Mouse (Mus musculus) small intestine, adult 2 months (tissue): ENCODE data around the gene Fam114a2. TPM values are rescaled to one million over a fixed set of nuclear protein-coding genes. Genes with fewer than 3 reads are reported as not detected.

Experiments
- H3K27ac ChIP-seq: fragments of 200-500 bp; 2 replicates; pipeline ENCODE4 v1.5.1; 2012; ENCODE audit warnings: low read depth, low read length, control low read depth, inconsistent platforms; ENCODE audit not compliant: insufficient read depth
- H3K27me3 ChIP-seq: fragments of 200-500 bp; 2 replicates; pipeline ENCODE4 v1.6.1; 2012; ENCODE audit warnings: mild to moderate bottlenecking, moderate library complexity, low read length, inconsistent platforms; ENCODE audit not compliant: control insufficient read depth, insufficient read depth
- H3K36me3 ChIP-seq: fragments of 200-500 bp; 2 replicates; pipeline ENCODE4 v1.6.1; 2012; ENCODE audit warnings: mild to moderate bottlenecking, low read length, control low read depth, inconsistent platforms; ENCODE audit not compliant: control insufficient read depth, insufficient read depth
- H3K4me1 ChIP-seq: fragments of 200-500 bp; 2 replicates; pipeline ENCODE4 v1.6.1; 2012; ENCODE audit warnings: low read length, inconsistent platforms, mixed read lengths; ENCODE audit not compliant: control insufficient read depth, insufficient read depth, insufficient read length
- H3K4me3 ChIP-seq: fragments of 200-500 bp; 2 replicates; pipeline ENCODE4 v1.5.1; 2012; ENCODE audit warnings: low read depth, mild to moderate bottlenecking, control low read depth, inconsistent platforms, low read length, moderate library complexity
- CTCF ChIP-seq: fragments of 200-500 bp; IDR thresholded peaks from 2 replicates; pipeline ENCODE4 v1.5.1; 2012; ENCODE audit warnings: low read depth, mild to moderate bottlenecking, control low read depth, inconsistent platforms, low read length, moderate library complexity, mixed read lengths; ENCODE audit not compliant: insufficient replicate concordance, insufficient read length; ENCODE audit errors: extremely low read depth
- POLR2A ChIP-seq: fragments of 200-500 bp; IDR thresholded peaks from 2 replicates; pipeline ENCODE4 v1.6.1; 2012; ENCODE audit warnings: low read depth, mild to moderate bottlenecking, control low read depth, inconsistent platforms, low read length, moderate library complexity
- WGBS: fragments of 180-500 bp; shearing (Covaris S2); methylation state at CpG from one replicate; pipeline ENCODE4 v1.1.7; 2018; 5-methylcytosine and 5-hydroxymethylcytosine counted together
- polyA plus RNA-seq: library from polyadenylated mRNA; depleted of rRNA; stranded (reverse); fragments of >200 nt; gene quantifications from 2 replicates; pipeline ENCODE4 v1.2.3, GENCODE M21; 2012

Fam114a2 gene
- polyA plus RNA-seq, 1 experiment, result 31.3 TPM

DNA sequence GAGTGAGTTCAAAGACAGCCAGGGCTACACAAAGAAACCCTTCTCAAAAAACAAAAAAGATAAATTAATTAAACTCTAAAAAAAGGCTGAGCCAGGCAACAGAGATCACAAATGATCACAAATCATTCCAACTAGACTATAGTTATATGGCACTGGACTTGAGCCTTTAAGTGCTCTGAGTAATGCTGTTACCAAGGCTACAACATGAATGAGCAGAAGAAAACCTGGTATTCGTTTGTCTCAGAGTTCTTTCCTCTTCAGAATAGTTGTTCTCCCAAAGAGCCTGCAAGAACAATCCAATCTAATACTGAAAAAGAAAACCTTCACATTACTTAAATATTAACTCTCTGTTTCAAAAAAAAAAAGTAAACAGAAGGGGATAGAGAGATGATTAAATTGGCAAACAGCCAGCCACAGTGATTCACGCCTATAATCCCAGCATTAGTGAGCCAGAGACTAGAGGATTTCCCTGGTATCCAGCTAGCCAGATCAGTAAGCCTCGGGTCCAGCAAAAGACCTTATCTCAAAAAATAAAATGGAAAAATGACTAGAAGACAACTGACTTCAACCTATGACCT, 21.9 kb downstream of the Fam114a2 start:
- 0 out of 2 replicates have a peak overlapping the region, but pooled peaks have one; percentile 61 for H3K27ac ChIP-seq
- 0 out of 2 replicates have a peak, but pooled peaks cover 2% of the 10 kb centered on the region for H3K4me1 ChIP-seq
- TF ChIP-seq CTCF, result no peak
- no peak for TF ChIP-seq POLR2A
- no peak overlapping the region for H3K4me3 ChIP-seq
- H3K36me3 ChIP-seq, result peaks cover 65% of the 10 kb centered on the region
- 25% methylated on average over 3 of the region's 3 CpGs for WGBS
- H3K27me3 ChIP-seq, result no peaks in the 10 kb centered on the region

- no peak for TF ChIP-seq POLR2A
- no peaks in the 10 kb centered on the region for H3K27me3 ChIP-seq
- no peak overlapping the region for H3K4me3 ChIP-seq
- no peak overlapping the region for H3K27ac ChIP-seq
- peaks cover 63% of the 10 kb centered on the region for H3K36me3 ChIP-seq
- 87% methylated on average over 5 of the region's 5 CpGs for WGBS
- H3K4me1 ChIP-seq, result no peaks in the 10 kb centered on the region
Measured at GRCm38 (mm10) chr11:57488436-57488835, 30.0 kb downstream of the Fam114a2 start.

- H3K4me3 ChIP-seq, result no peak overlapping the region
- peaks cover 23% of the 10 kb centered on the region for H3K36me3 ChIP-seq
- no peak overlapping the region for H3K27ac ChIP-seq
- H3K27me3 ChIP-seq, result no peaks in the 10 kb centered on the region
- H3K4me1 ChIP-seq, result no peaks in the 10 kb centered on the region
- TF ChIP-seq POLR2A, result no peak
- TF ChIP-seq CTCF, result no peak
- WGBS, result 86% methylated on average over 5 of the region's 5 CpGs
Measured at GRCm38 (mm10) chr11:57478077-57478476, 40.3 kb downstream of the Fam114a2 start.

DNA sequence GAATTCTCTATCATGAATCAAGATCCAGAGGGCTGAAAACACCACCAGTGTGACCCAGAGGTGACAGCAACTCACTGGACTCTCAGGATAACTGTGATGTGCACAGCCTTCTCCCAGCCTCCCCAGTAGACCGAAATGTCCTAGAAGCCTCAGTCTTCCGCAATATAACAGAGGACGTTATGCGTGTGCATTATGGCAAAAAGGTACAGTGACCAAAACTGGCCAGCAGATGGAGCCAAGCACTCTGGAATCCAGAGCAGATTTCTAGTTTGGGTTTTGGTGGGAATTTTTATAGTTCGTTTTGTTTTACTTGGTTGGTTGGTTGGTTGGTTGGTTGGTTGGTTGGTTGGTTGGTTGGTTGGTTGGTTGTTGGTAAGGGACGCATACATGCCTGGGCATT, 43.3 kb downstream of the Fam114a2 start:
- Histone ChIP-seq H3K27ac (no peak overlapping the region), H3K4me1 (no peaks in the 10 kb centered on the region), H3K36me3 (0 out of 2 replicates have a peak, but pooled peaks cover 2% of the 10 kb centered on the region), H3K27me3 (no peaks in the 10 kb centered on the region), H3K4me3 (no peak overlapping the region)
- peak; percentile 46; the same call in 1 of the 2 replicates for TF ChIP-seq CTCF
- TF ChIP-seq POLR2A, result no peak
- WGBS, result 33% methylated on average over 6 of the region's 6 CpGs

- H3K4me3 ChIP-seq, result no peak overlapping the region
- no peaks in the 10 kb centered on the region for H3K27me3 ChIP-seq
- 61% methylated on average over 6 of the region's 6 CpGs for WGBS
- TF ChIP-seq CTCF (no peak), POLR2A (no peak)
- no peaks in the 10 kb centered on the region for H3K36me3 ChIP-seq
- no peaks in the 10 kb centered on the region for H3K4me1 ChIP-seq
- no peak overlapping the region for H3K27ac ChIP-seq
Measured at GRCm38 (mm10) chr11:57474296-57474941, 44.0 kb downstream of the Fam114a2 start.

GRCm38 (mm10) chr11:57470979-57471378, 47.4 kb downstream of the Fam114a2 start:
- Histone ChIP-seq H3K27me3 (no peaks in the 10 kb centered on the region), H3K4me1 (no peaks in the 10 kb centered on the region), H3K4me3 (no peak overlapping the region), H3K36me3 (no peaks in the 10 kb centered on the region), H3K27ac (no peak overlapping the region)
- no peak for TF ChIP-seq POLR2A
- no peak for TF ChIP-seq CTCF
- WGBS, result 54% methylated on average over 7 of the region's 7 CpGs

GRCm38 (mm10) chr11:57470056-57470455, 48.4 kb downstream of the Fam114a2 start:
- WGBS, result 50% methylated on average over 6 of the region's 6 CpGs
- Histone ChIP-seq H3K36me3 (no peaks in the 10 kb centered on the region), H3K27ac (no peak overlapping the region), H3K4me1 (no peaks in the 10 kb centered on the region), H3K4me3 (no peak overlapping the region), H3K27me3 (no peaks in the 10 kb centered on the region)
- TF ChIP-seq POLR2A (no peak), CTCF (no peak)
